ENCODE assay signal across 9 mouse cellular contexts in the genomic region with DNA sequence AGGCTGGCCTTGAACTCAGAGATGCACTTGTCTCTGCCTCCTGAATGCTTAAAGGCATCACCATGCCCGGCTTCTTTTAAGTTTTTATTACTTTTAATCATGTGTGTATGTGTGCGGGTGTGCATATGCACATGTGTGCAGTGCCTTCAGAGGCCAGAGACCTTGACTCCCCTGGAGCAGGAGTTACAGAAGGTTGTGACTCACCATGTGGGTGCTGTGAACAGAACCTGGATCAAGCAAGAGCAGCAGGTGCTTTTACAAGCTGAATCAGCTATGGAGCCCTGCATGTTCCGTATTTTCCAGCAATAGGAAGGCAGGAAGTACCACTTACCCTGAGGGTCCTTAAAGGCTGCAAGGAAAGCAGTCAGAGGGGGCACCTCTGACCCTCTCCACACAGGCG. TPM values are rescaled to one million over a fixed set of nuclear protein-coding genes. Genes with fewer than 3 reads are reported as not detected.
DNase-seq lines count a peak whose midpoint lies in the region; ATAC-seq and TF ChIP-seq lines count a peak whose summit lies in the region.
"Had no signal": no experiment of that assay in that cellular context is flagged by ENCODE, and none has a peak within 500 bp of the region (broad histone marks: within the 10 kb centered on the region; RNA-seq: fewer than 3 reads in every experiment).

No protein-coding gene starts in this region.

- ATAC-seq in lung, embryonic 14.5 days (ENCODE audit: insufficient read depth), result no peak
- no peak for ATAC-seq in forebrain, embryonic 13.5 days
- ATAC-seq in limb, embryonic 11.5 days (ENCODE audit: insufficient number of reproducible peaks, low FRiP score, low TSS enrichment, low read depth), result no peak
- no peak for ATAC-seq in stomach, embryonic 14.5 days (ENCODE audit: insufficient number of reproducible peaks, insufficient read depth, low FRiP score, low read depth)
- no peak for ATAC-seq in cerebellum, adult (ENCODE audit: insufficient number of reproducible peaks, low FRiP score, low TSS enrichment)

- no peak for TF ChIP-seq CTCF in lung, embryonic 14.5 days (IDR thresholded peaks at IDR 0.05; ENCODE audit: low read depth)

- no peak for DNase-seq in lung, embryonic 14.5 days
- no peak for DNase-seq in lung, postnatal 4 days
- DNase-seq in limb, embryonic 11.5 days (ENCODE audit: low spot score), result no peak
- DNase-seq in gastrocnemius, adult 8-10 months (ENCODE audit: low spot score in 2 of 2), result no peak
- DNase-seq in frontal cortex, adult 2 months (ENCODE audit: extremely low spot score in 1 of 2, low spot score in 1 of 2), result no peak

- H3K4me2 ChIP-seq in lung, embryonic 14.5 days, result peak overlapping the region; percentile 72
- peak overlapping the region; percentile 64 for H3K4me2 ChIP-seq in forebrain, embryonic 13.5 days
- peak overlapping the region; percentile 24; the same call in 1 of the 2 replicates for H3K4me2 ChIP-seq in limb, embryonic 11.5 days (ENCODE audit: low read depth, severe bottlenecking)
- peak overlapping the region; percentile 43 for H3K4me2 ChIP-seq in stomach, embryonic 14.5 days (replicated peaks; ENCODE audit: low read depth, low read length)

- WGBS in lung, embryonic 14.5 days, result 56% methylated on average over 4 of the region's 4 CpGs
- WGBS in forebrain, embryonic 13.5 days, result 47% methylated on average over 4 of the region's 4 CpGs
- 47% methylated on average over 4 of the region's 4 CpGs for WGBS in limb, embryonic 11.5 days
- 66% methylated on average over 4 of the region's 4 CpGs for WGBS in stomach, embryonic 14.5 days

- no peaks in the 10 kb centered on the region for H3K9me3 ChIP-seq in lung, embryonic 14.5 days (ENCODE audit: low read depth, low read length)
- H3K9me3 ChIP-seq in forebrain, embryonic 13.5 days (replicated peaks), result no peaks in the 10 kb centered on the region
- H3K9me3 ChIP-seq in limb, embryonic 11.5 days (ENCODE audit: control insufficient read depth, low read length), result no peaks in the 10 kb centered on the region
- H3K9me3 ChIP-seq in stomach, embryonic 14.5 days (ENCODE audit: control insufficient read depth, low read depth, low read length), result no peaks in the 10 kb centered on the region

- peak overlapping the region; percentile 87 for H3K27ac ChIP-seq in lung, embryonic 14.5 days (ENCODE audit: low read depth)
- peak overlapping the region; percentile 74 for H3K27ac ChIP-seq in forebrain, embryonic 13.5 days
- peak overlapping the region; percentile 89 for H3K27ac ChIP-seq in limb, embryonic 11.5 days (replicated peaks; ENCODE audit: low read depth, low read length)
- peak overlapping the region; percentile 63; the same call in 1 of the 2 replicates for H3K27ac ChIP-seq in stomach, embryonic 14.5 days (ENCODE audit: low read length)
- H3K27ac ChIP-seq: liver, embryonic 14.5 days had no signal

- H3K27me3 ChIP-seq in lung, embryonic 14.5 days (ENCODE audit: insufficient read depth, low read length), result no peaks in the 10 kb centered on the region
- H3K27me3 ChIP-seq in forebrain, embryonic 13.5 days, result no peaks in the 10 kb centered on the region
- no peaks in the 10 kb centered on the region for H3K27me3 ChIP-seq in limb, embryonic 11.5 days (ENCODE audit: control insufficient read depth, insufficient read depth, low read length)
- H3K27me3 ChIP-seq in stomach, embryonic 14.5 days (ENCODE audit: control insufficient read depth, insufficient read depth, low read length), result no peaks in the 10 kb centered on the region

- H3K9ac ChIP-seq in lung, embryonic 14.5 days, result peak overlapping the region; percentile 55
- H3K9ac ChIP-seq in forebrain, embryonic 13.5 days, result peak overlapping the region; percentile 69
- peak overlapping the region; percentile 72 for H3K9ac ChIP-seq in limb, embryonic 11.5 days (ENCODE audit: low read length)
- H3K9ac ChIP-seq in stomach, embryonic 14.5 days (replicated peaks; ENCODE audit: low read depth, low read length), result no peak overlapping the region; the same call in 1 of the 2 replicates
- H3K9ac ChIP-seq: liver, embryonic 14.5 days had no signal

- H3K4me3 ChIP-seq in lung, embryonic 14.5 days (ENCODE audit: low read depth, low read length), result peak overlapping the region; percentile 30
- peak overlapping the region; percentile 34 for H3K4me3 ChIP-seq in forebrain, embryonic 13.5 days
- peak overlapping the region; percentile 9 for H3K4me3 ChIP-seq in limb, embryonic 11.5 days (ENCODE audit: low read depth, low read length)
- peak overlapping the region; percentile 17; the same call in 1 of the 2 replicates for H3K4me3 ChIP-seq in stomach, embryonic 14.5 days (ENCODE audit: low read depth, low read length)

- H3K4me1 ChIP-seq in lung, embryonic 14.5 days (ENCODE audit: insufficient read depth), result peaks cover 20% of the 10 kb centered on the region
- H3K4me1 ChIP-seq in forebrain, embryonic 13.5 days, result peaks cover 47% of the 10 kb centered on the region
- H3K4me1 ChIP-seq in limb, embryonic 11.5 days (ENCODE audit: control insufficient read depth, insufficient read depth, low read length), result peaks cover 33% of the 10 kb centered on the region
- H3K4me1 ChIP-seq in stomach, embryonic 14.5 days (ENCODE audit: control insufficient read depth, insufficient read depth, low read length), result peaks cover 27% of the 10 kb centered on the region

- H3K36me3 ChIP-seq in lung, embryonic 14.5 days (ENCODE audit: insufficient read depth), result no peaks in the 10 kb centered on the region
- no peaks in the 10 kb centered on the region for H3K36me3 ChIP-seq in forebrain, embryonic 13.5 days (ENCODE audit: poor library complexity, severe bottlenecking)
- no peaks in the 10 kb centered on the region; the same call in 1 of the 2 replicates for H3K36me3 ChIP-seq in limb, embryonic 11.5 days (ENCODE audit: control insufficient read depth, insufficient read depth, low read length)
- no peaks in the 10 kb centered on the region for H3K36me3 ChIP-seq in stomach, embryonic 14.5 days (ENCODE audit: control insufficient read depth, insufficient read depth, low read length)

RNA-seq across cellular contexts. Expression of a gene that starts 7.5 kb away (rescaled TPM):
- polyA plus RNA-seq in lung, embryonic 14.5 days (2014; fragmentation: Nextera tagmentation; extraction: Ambion mirVana), result 70.1 and 72.9 TPM in 2 replicates
- polyA plus RNA-seq in forebrain, embryonic 13.5 days (2015; fragmentation: Nextera tagmentation; extraction: Ambion mirVana), result 58.6 and 68.8 TPM in 2 replicates
- 104 and 109 TPM in 2 replicates for polyA plus RNA-seq in limb, embryonic 11.5 days (2014; fragmentation: Nextera tagmentation; extraction: Ambion mirVana)
- 78.9 and 105 TPM in 2 replicates for polyA plus RNA-seq in stomach, embryonic 14.5 days (2014; fragmentation: Nextera tagmentation; extraction: Ambion mirVana)
- total RNA-seq in gastrocnemius, adult 8-10 months (2022), result 10 to 100 TPM; 31.9 to 42.0 (median 38.3) TPM
- 226 and 228 TPM in 2 replicates for polyA plus RNA-seq in frontal cortex, adult 2 months (2012; rRNA removed)

RNA-seq across cellular contexts. Expression of a gene that starts 12.0 kb away (rescaled TPM):
- polyA plus RNA-seq in lung, embryonic 14.5 days (2014; fragmentation: Nextera tagmentation; extraction: Ambion mirVana), result 0.04 TPM in 1 of 2 replicates, not detected in the other
- polyA plus RNA-seq in forebrain, embryonic 13.5 days (2015; fragmentation: Nextera tagmentation; extraction: Ambion mirVana), result 0.05 and 0.11 TPM in 2 replicates
- not detected in 2 replicates for polyA plus RNA-seq in limb, embryonic 11.5 days (2014; fragmentation: Nextera tagmentation; extraction: Ambion mirVana)
- polyA plus RNA-seq in stomach, embryonic 14.5 days (2014; fragmentation: Nextera tagmentation; extraction: Ambion mirVana), result 0.06 and 0.10 TPM in 2 replicates
- total RNA-seq in gastrocnemius, adult 8-10 months (2022), result not detected
- polyA plus RNA-seq in frontal cortex, adult 2 months (2012; rRNA removed), result 0.32 and 0.40 TPM in 2 replicates
- polyA plus RNA-seq: liver, embryonic 14.5 days had no signal

RNA-seq across cellular contexts. Expression of a gene that starts 18.2 kb away (rescaled TPM):
- polyA plus RNA-seq in lung, embryonic 14.5 days (2014; fragmentation: Nextera tagmentation; extraction: Ambion mirVana), result 305 and 327 TPM in 2 replicates
- polyA plus RNA-seq in forebrain, embryonic 13.5 days (2015; fragmentation: Nextera tagmentation; extraction: Ambion mirVana), result 238 and 239 TPM in 2 replicates
- polyA plus RNA-seq in limb, embryonic 11.5 days (2014; fragmentation: Nextera tagmentation; extraction: Ambion mirVana), result 356 and 388 TPM in 2 replicates
- 234 and 244 TPM in 2 replicates for polyA plus RNA-seq in stomach, embryonic 14.5 days (2014; fragmentation: Nextera tagmentation; extraction: Ambion mirVana)
- 10 to 100 TPM; 64.4 to 75.4 (median 70.3) TPM for total RNA-seq in gastrocnemius, adult 8-10 months (2022)
- 113 and 128 TPM in 2 replicates for polyA plus RNA-seq in frontal cortex, adult 2 months (2012; rRNA removed)

RNA-seq across cellular contexts. Expression of a gene that starts 27.1 kb away (rescaled TPM):
- not detected in 2 replicates for polyA plus RNA-seq in lung, embryonic 14.5 days (2014; fragmentation: Nextera tagmentation; extraction: Ambion mirVana)
- not detected in 2 replicates for polyA plus RNA-seq in forebrain, embryonic 13.5 days (2015; fragmentation: Nextera tagmentation; extraction: Ambion mirVana)
- not detected in 2 replicates for polyA plus RNA-seq in limb, embryonic 11.5 days (2014; fragmentation: Nextera tagmentation; extraction: Ambion mirVana)
- 0.51 and 0.63 TPM in 2 replicates for polyA plus RNA-seq in stomach, embryonic 14.5 days (2014; fragmentation: Nextera tagmentation; extraction: Ambion mirVana)
- not detected for total RNA-seq in gastrocnemius, adult 8-10 months (2022)
- 0.12 TPM in 1 of 2 replicates, not detected in the other for polyA plus RNA-seq in frontal cortex, adult 2 months (2012; rRNA removed)

RNA-seq across cellular contexts. Expression of a gene that starts 31.0 kb away (rescaled TPM):
- polyA plus RNA-seq in lung, embryonic 14.5 days (2014; fragmentation: Nextera tagmentation; extraction: Ambion mirVana), result 46.6 and 48.2 TPM in 2 replicates
- 64.6 and 80.8 TPM in 2 replicates for polyA plus RNA-seq in forebrain, embryonic 13.5 days (2015; fragmentation: Nextera tagmentation; extraction: Ambion mirVana)
- polyA plus RNA-seq in limb, embryonic 11.5 days (2014; fragmentation: Nextera tagmentation; extraction: Ambion mirVana), result 48.9 and 59.4 TPM in 2 replicates
- polyA plus RNA-seq in stomach, embryonic 14.5 days (2014; fragmentation: Nextera tagmentation; extraction: Ambion mirVana), result 67.7 and 70.8 TPM in 2 replicates
- 10 to 100 TPM; 13.6 to 19.0 (median 15.7) TPM for total RNA-seq in gastrocnemius, adult 8-10 months (2022)
- 17.2 and 25.8 TPM in 2 replicates for polyA plus RNA-seq in frontal cortex, adult 2 months (2012; rRNA removed)
